Mouse (Mus musculus) lung, adult 2 months (tissue): Measurements from ENCODE around the gene Cstb.

Experiments
- CTCF ChIP-seq: fragments of 200-500 bp; IDR thresholded peaks from 2 replicates; pipeline ENCODE4 v1.5.1; 2011; ENCODE audit warnings: mild to moderate bottlenecking, low read length, control low read depth; ENCODE audit not compliant: insufficient read depth
- POLR2A ChIP-seq: fragments of 200-500 bp; IDR thresholded peaks from 2 replicates; pipeline ENCODE4 v1.6.1; 2011; ENCODE audit warnings: low read depth, mild to moderate bottlenecking, control low read depth, low read length, borderline replicate concordance; ENCODE audit errors: extremely low read depth

- TF ChIP-seq CTCF (no peak), POLR2A (no peak)
Observed at GRCm38 (mm10) chr10:78383567-78383966, 41.9 kb upstream of the Cstb start.
